Mouse (Mus musculus) stomach, postnatal 0 days (tissue): Measurements from ENCODE around the gene Icos. TPM values are rescaled to one million over a fixed set of nuclear protein-coding genes. Genes with fewer than 3 reads are reported as not detected.

Experiments
- ATAC-seq: fragments of 200-750 bp; cut with Nextera tagmentation; 2 replicates; pipeline ENCODE4 v1.8.0; 2017; ENCODE audit not compliant: low FRiP score, low TSS enrichment
- DNase-seq: peaks from one replicate; pipeline ENCODE4 v3.0.0-alpha.2; 2016; ENCODE audit warnings: low spot score
- H3K27ac ChIP-seq: fragments of 300-500 bp; sonication (generic); replicated peaks from 2 replicates; pipeline ENCODE4 v1.5.1; 2014; ENCODE audit warnings: mild to moderate bottlenecking, control low read depth
- H3K27me3 ChIP-seq: fragments of 300-500 bp; sonication (generic); 2 replicates; pipeline ENCODE4 v1.6.1; 2014; ENCODE audit warnings: low read length; ENCODE audit not compliant: control insufficient read depth, insufficient read depth
- H3K36me3 ChIP-seq: fragments of 300-500 bp; sonication (generic); 2 replicates; pipeline ENCODE4 v1.6.1; 2014; ENCODE audit warnings: low read length, mixed read lengths; ENCODE audit not compliant: control insufficient read depth, insufficient read depth
- H3K4me1 ChIP-seq: fragments of 300-500 bp; sonication (generic); replicated peaks from 2 replicates; pipeline ENCODE4 v1.6.1; 2014; ENCODE audit warnings: antibody characterized with exemption; ENCODE audit not compliant: control insufficient read depth, insufficient read depth
- H3K4me2 ChIP-seq: fragments of 300-500 bp; sonication (generic); replicated peaks from 2 replicates; pipeline ENCODE4 v1.6.1; 2014; ENCODE audit warnings: low read depth, mild to moderate bottlenecking, control low read depth, moderate library complexity
- H3K4me3 ChIP-seq: fragments of 300-500 bp; sonication (generic); 2 replicates; pipeline ENCODE4 v1.5.1; 2014; ENCODE audit warnings: low read depth, low read length, control low read depth
- H3K9ac ChIP-seq: fragments of 300-500 bp; sonication (generic); 2 replicates; pipeline ENCODE4 v1.6.1; 2014; ENCODE audit warnings: mild to moderate bottlenecking, low read length, control low read depth, mixed read lengths
- H3K9me3 ChIP-seq: fragments of 300-500 bp; sonication (generic); 2 replicates; pipeline ENCODE4 v1.6.1; 2016; ENCODE audit warnings: low read length; ENCODE audit not compliant: control insufficient read depth
- CTCF ChIP-seq: IDR thresholded peaks from 2 replicates; pipeline ENCODE4 v1.5.1; 2016; ENCODE audit warnings: antibody characterized with exemption, low read depth, mild to moderate bottlenecking, moderate library complexity
- EP300 ChIP-seq: optimal IDR thresholded peaks from 2 replicates; pipeline ENCODE3; 2016; ENCODE audit warnings: antibody characterized with exemption
- WGBS: fragments of 180-500 bp; shearing (Covaris S2); extraction: QIAGEN DNeasy Blood & Tissue Kit; methylation state at CpG from one replicate; pipeline ENCODE4 v1.1.7; 2014; 5-methylcytosine and 5-hydroxymethylcytosine counted together
- polyA plus RNA-seq: library from polyadenylated mRNA; unstranded; fragments of >200 nt; fragmentation: Nextera tagmentation; extraction: Ambion mirVana; gene quantifications from 2 replicates; pipeline ENCODE4 v1.2.1, GENCODE M21; 2015

The Icos gene
- polyA plus RNA-seq, 1 experiment from 2014 or later, result 0.08 TPM

DNA sequence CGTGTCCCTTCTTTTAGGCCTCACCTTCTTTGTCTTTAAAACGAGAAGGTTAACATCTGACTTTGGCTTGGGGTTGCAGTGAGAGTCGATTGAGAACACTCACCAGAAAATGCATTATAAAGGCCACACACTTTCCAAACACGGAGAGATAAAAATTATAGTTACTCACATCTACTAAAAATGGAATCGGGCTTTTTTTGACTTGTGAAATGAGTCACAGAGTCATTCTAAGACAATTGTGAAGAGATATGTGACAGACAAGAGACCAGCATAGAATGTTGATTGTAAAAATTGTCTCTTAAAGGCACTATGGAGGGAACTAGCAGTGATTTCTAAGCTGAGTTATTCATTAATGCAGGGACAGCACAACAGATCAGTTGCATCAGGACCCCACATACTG, 38.8 kb upstream of the Icos start:
- Histone ChIP-seq H3K27me3 (no peaks in the 10 kb centered on the region), H3K4me3 (no peak overlapping the region), H3K9me3 (no peaks in the 10 kb centered on the region), H3K27ac (no peak overlapping the region), H3K4me1 (no peaks in the 10 kb centered on the region), H3K36me3 (no peaks in the 10 kb centered on the region), H3K4me2 (no peak overlapping the region), H3K9ac (no peak overlapping the region)
- no peak for DNase-seq
- ATAC-seq, result no peak
- WGBS, result 79% methylated on average over 5 of the region's 5 CpGs
- no peak for TF ChIP-seq CTCF
- TF ChIP-seq EP300, result no peak

DNA sequence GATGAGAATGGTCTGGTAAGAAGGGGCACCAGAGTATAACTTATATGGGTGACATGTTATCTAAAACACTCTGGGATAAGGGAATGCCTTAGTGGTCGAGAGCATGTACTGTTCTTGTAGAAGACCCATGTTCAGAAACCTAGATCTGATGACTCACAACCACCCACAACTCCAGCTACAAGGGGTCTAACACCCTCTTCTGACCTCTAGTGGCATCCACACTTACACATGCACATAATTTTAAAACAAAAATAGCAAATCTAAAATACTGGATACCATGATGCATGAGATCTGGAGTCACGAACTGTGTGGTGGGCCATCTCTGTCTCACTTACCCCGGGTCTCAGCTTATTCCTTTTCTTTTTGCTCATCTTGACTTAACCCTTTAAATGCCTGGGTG, 37.7 kb upstream of the Icos start:
- Histone ChIP-seq H3K4me1 (no peaks in the 10 kb centered on the region), H3K36me3 (no peaks in the 10 kb centered on the region), H3K27me3 (no peaks in the 10 kb centered on the region), H3K9ac (no peak overlapping the region), H3K9me3 (no peaks in the 10 kb centered on the region), H3K27ac (no peak overlapping the region), H3K4me3 (no peak overlapping the region), H3K4me2 (no peak overlapping the region)
- no peak for DNase-seq
- no peak for ATAC-seq
- WGBS, result 71% methylated on average over 3 of the region's 3 CpGs
- TF ChIP-seq CTCF (no peak), EP300 (no peak)

DNA sequence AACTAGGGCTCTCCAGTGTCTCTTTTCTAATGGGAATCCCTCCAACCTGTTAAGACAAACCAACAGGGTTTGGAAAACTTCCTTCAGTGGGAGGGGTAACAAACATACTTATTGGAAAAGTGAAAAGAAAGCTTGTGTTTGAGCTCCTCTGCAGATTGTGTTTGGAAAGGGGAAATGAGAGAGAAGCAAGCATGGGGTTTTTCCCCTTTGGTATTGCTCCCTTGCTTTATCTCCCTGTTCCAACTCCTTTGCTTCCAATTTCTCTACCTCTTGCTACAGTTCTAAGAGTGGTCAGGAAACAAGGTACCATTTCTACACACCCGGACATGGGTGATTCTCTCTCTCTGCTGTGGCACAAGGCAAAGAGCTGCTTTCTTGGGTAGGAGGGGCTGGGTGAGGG, 37.1 kb upstream of the Icos start:
- ATAC-seq, result no peak
- Histone ChIP-seq H3K9ac (no peak overlapping the region), H3K4me2 (no peak overlapping the region), H3K9me3 (no peaks in the 10 kb centered on the region), H3K4me1 (no peaks in the 10 kb centered on the region), H3K27ac (no peak overlapping the region), H3K36me3 (no peaks in the 10 kb centered on the region), H3K4me3 (no peak overlapping the region), H3K27me3 (no peaks in the 10 kb centered on the region)
- DNase-seq, result no peak
- TF ChIP-seq EP300 (no peak), CTCF (no peak)
- WGBS, result 93% methylated on average over 1 of the region's 1 CpGs

DNA sequence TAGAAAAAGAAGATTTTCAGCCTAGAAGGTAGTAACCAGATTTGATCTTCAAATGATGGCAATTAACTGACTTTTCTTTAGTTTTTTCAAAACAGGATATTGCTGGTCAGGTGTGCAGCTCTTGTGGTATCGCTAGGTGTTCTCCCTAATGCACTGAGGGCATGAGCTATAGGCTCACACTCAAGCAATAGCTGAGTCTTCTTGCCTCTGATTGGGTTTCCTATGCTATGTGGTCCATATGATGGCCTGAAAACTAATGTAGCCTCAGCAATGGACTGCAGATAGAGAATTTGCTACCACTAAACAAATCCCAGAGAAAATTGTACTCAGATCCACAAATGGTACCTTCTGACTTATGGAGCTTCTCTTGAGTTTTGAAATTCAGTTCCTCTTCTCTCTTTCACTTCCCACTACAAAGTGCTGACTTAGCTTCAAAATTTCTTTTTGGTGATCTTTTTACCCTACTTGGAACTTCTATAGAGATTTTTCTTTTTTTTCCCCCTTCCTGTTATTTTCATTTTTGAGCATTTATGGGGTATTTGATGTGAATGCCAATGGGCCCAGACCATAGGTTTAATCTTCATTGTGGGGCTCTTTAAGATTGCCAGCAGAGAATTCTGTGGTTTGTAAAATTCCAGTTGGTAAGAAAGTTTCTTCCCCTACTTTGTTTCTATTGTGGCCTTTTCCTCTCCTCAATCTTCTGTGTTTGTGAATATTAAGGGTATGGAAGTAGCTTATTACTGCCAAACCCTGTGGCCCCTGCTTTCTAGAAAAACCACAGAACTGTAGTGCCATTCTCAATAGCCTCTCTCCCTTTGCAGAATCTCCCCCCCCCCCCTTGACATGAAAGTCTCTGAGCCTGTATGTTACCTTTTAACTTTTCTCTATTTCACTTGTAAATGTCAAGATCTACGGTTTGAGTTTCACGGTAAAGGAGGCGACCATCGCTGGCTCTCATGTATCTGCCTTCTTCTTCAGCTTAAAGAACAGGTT, 36.4 kb upstream of the Icos start:
- Histone ChIP-seq H3K27ac (no peak overlapping the region), H3K9ac (no peak overlapping the region), H3K4me3 (no peak overlapping the region), H3K4me1 (no peaks in the 10 kb centered on the region), H3K27me3 (no peaks in the 10 kb centered on the region), H3K36me3 (no peaks in the 10 kb centered on the region), H3K4me2 (no peak overlapping the region), H3K9me3 (no peaks in the 10 kb centered on the region)
- 95% methylated on average over 5 of the region's 5 CpGs for WGBS
- DNase-seq (no peak), ATAC-seq (no peak)
- no peak for TF ChIP-seq CTCF
- TF ChIP-seq EP300, result no peak

DNA sequence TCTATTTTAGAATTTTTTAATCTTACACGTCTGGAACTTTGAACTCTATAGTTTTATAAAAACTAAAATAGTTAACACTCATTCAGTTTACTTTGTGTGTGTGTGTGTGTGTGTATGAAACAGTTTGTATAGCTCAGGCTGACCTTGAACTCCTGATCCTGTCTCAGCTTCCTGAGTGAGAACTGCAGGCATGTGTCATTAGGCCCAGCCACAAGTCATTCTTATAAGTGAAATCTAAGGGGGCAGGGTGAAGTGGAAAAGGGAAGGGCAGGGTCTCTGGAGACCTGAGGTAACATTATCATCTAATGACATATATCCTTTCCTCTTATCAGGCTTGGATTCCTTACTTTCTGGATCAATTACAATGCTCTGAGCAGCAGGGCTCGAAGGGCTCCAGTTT, 34.8 kb upstream of the Icos start:
- H3K9me3 ChIP-seq, result no peaks in the 10 kb centered on the region
- TF ChIP-seq CTCF (no peak), EP300 (no peak)
- no peaks in the 10 kb centered on the region for H3K4me1 ChIP-seq
- H3K27ac ChIP-seq, result no peak overlapping the region
- no peak overlapping the region for H3K9ac ChIP-seq
- DNase-seq (no peak), ATAC-seq (no peak)
- no peaks in the 10 kb centered on the region for H3K27me3 ChIP-seq
- no peak overlapping the region for H3K4me2 ChIP-seq
- H3K4me3 ChIP-seq, result no peak overlapping the region
- WGBS, result 73% methylated on average over 2 of the region's 2 CpGs
- H3K36me3 ChIP-seq, result no peaks in the 10 kb centered on the region

DNA sequence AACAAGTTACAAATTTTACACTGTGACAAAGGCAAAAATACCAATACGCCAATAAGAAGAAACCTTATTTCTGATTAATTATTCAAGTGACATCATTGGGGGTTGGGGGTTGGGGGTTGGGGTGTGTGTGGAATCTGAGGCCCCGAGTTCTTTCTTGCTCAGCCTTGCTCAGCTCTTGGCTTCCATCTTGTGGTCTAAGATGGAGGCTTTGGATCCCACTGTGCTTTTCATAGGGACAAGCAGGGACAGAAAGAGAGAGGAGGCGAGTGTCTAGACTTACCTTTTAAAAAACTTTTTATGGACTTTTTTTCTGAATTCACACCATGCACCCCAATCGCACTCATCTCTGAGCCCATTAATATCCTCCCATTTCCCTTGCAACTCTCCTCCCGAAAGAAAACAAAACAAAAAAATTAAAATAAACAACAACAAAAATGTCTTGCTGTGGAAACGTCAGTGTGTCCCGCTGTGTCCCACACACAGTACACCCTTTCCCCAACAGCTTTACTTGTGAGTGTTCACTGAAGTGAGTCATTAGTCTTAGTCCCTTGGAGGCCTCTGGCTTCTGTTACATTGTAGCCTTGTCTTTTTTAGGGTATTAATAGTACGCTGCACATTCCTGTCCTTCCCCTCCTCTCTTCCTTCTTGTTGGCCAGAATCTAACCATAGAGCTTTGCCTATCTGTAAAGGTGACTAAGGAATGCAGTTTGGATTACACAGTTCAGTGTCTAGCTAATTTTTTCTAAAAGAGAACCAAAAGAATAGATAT, 31.9 kb upstream of the Icos start:
- H3K36me3 ChIP-seq, result no peaks in the 10 kb centered on the region
- H3K4me1 ChIP-seq, result no peaks in the 10 kb centered on the region
- no peak overlapping the region for H3K4me2 ChIP-seq

More for the DNA sequence above, 31.9 kb upstream of the Icos start:
- 80% methylated on average over 8 of the region's 8 CpGs for WGBS
- Histone ChIP-seq H3K9me3 (no peaks in the 10 kb centered on the region), H3K27me3 (no peaks in the 10 kb centered on the region), H3K9ac (no peak overlapping the region), H3K4me3 (no peak overlapping the region), H3K27ac (no peak overlapping the region)
- TF ChIP-seq CTCF (no peak), EP300 (no peak)
- ATAC-seq, result no peak
- DNase-seq, result no peak
